Mouse (Mus musculus): ENCODE data around the gene Cfap97d2.

- TF ChIP-seq MAX (IDR thresholded peaks at IDR 0.05; ENCODE audit: low read depth) = no peak
- TF ChIP-seq REST (IDR thresholded peaks at IDR 0.05; ENCODE audit: insufficient read depth, insufficient read length) = no peak
- no peak for TF ChIP-seq POLR2A (IDR thresholded peaks at IDR 0.05; ENCODE audit: insufficient read length, low read depth)
- no peak for TF ChIP-seq CEBPB (IDR thresholded peaks at IDR 0.05; ENCODE audit: insufficient read depth, poor library complexity, severe bottlenecking)
- TF ChIP-seq TCF12 (IDR thresholded peaks at IDR 0.05; ENCODE audit: insufficient read depth, poor library complexity, severe bottlenecking) = no peak
- no peak for TF ChIP-seq POLR2AphosphoS2 (IDR thresholded peaks at IDR 0.05; ENCODE audit: insufficient read length, low read depth)
- no peak for TF ChIP-seq MYOG (IDR thresholded peaks at IDR 0.05; ENCODE audit: control insufficient read depth in 1 of 3, insufficient read depth in 1 of 3, insufficient read length in 2 of 3, low read depth in 2 of 3)
- TF ChIP-seq USF1 (IDR thresholded peaks at IDR 0.05; ENCODE audit: low read depth) = no peak
These were observed 40.2 kb upstream of the Cfap97d2 start for GRCm38 (mm10) chr8:13665538-13665937.
